Comparison of ENCODE assay signal across 8 mouse cellular contexts in genomic region chr11:118427986-118428385, GRCm38 (mm10). TPM values are rescaled to one million over a fixed set of nuclear protein-coding genes. Genes with fewer than 3 reads are reported as not detected.
DNase-seq lines count a peak whose midpoint lies in the region; ATAC-seq and TF ChIP-seq lines count a peak whose summit lies in the region.

Gene C1qtnf1 (plus strand): TSS chr11:118428203.

- peak within 1 kb of the TSS; percentile 64 for H3K27ac ChIP-seq in kidney, postnatal 0 days
- peak within 1 kb of the TSS; percentile 81 for H3K27ac ChIP-seq in limb, embryonic 10.5 days
- peak within 1 kb of the TSS; percentile 6 for H3K27ac ChIP-seq in small intestine, adult 2 months (ENCODE audit: insufficient read depth, low read depth, low read length)

- H3K4me2 ChIP-seq in kidney, postnatal 0 days (ENCODE audit: low read length) = peak within 1 kb of the TSS; percentile 56

- no peaks in the 10 kb centered on the region for H3K27me3 ChIP-seq in kidney, postnatal 0 days (ENCODE audit: insufficient read depth, low read length)
- 0 out of 2 replicates have a peak, but pooled peaks cover 17% of the 10 kb centered on the region for H3K27me3 ChIP-seq in limb, embryonic 10.5 days (ENCODE audit: low read depth, poor library complexity, severe bottlenecking)
- H3K27me3 ChIP-seq in small intestine, adult 2 months (ENCODE audit: control insufficient read depth, insufficient read depth, low read length) = no peaks in the 10 kb centered on the region

- H3K9me3 ChIP-seq in kidney, postnatal 0 days (replicated peaks; ENCODE audit: low read length) = no peaks in the 10 kb centered on the region
- H3K9me3 ChIP-seq in limb, embryonic 10.5 days (replicated peaks) = no peaks in the 10 kb centered on the region

- peak within 1 kb of the TSS; percentile 26 for H3K4me3 ChIP-seq in kidney, postnatal 0 days (replicated peaks; ENCODE audit: low read depth, low read length)
- H3K4me3 ChIP-seq in limb, embryonic 10.5 days = peak within 1 kb of the TSS; percentile 48
- peak within 1 kb of the TSS; percentile 40 for H3K4me3 ChIP-seq in small intestine, adult 2 months (ENCODE audit: low read depth, low read length)

- TF ChIP-seq CTCF in kidney, postnatal 0 days (IDR thresholded peaks at IDR 0.05; ENCODE audit: low read depth) = no peak
- TF ChIP-seq CTCF in small intestine, adult 2 months (IDR thresholded peaks at IDR 0.05; ENCODE audit: extremely low read depth, insufficient read length, insufficient replicate concordance, low read depth, low read length) = no peak

- peak within 1 kb of the TSS; percentile 50 for H3K9ac ChIP-seq in kidney, postnatal 0 days (ENCODE audit: low read depth, low read length)

- no peak for TF ChIP-seq POLR2A in small intestine, adult 2 months (IDR thresholded peaks at IDR 0.05; ENCODE audit: low read depth, low read length)

- 1% methylated on average over 8 of the region's 8 CpGs for WGBS in kidney, postnatal 0 days
- WGBS in limb, embryonic 10.5 days = 2% methylated on average over 8 of the region's 8 CpGs
- 3% methylated on average over 8 of the region's 8 CpGs for WGBS in small intestine, adult 2 months

- peaks cover 14% of the 10 kb centered on the region; the same call in 1 of the 2 replicates for H3K4me1 ChIP-seq in kidney, postnatal 0 days (replicated peaks; ENCODE audit: insufficient read depth, low read length)
- peaks cover 69% of the 10 kb centered on the region for H3K4me1 ChIP-seq in limb, embryonic 10.5 days
- peaks cover 9% of the 10 kb centered on the region for H3K4me1 ChIP-seq in small intestine, adult 2 months (ENCODE audit: control insufficient read depth, insufficient read depth, insufficient read length, low read length)

- ATAC-seq in kidney, postnatal 0 days (replicated peaks; ENCODE audit: low FRiP score, low read depth) = no peak

- peak; percentile 76 for DNase-seq in kidney, postnatal 0 days (ENCODE audit: low spot score)
- no peak for DNase-seq in kidney, adult 18-20 months
- DNase-seq in adrenal gland, postnatal 25 days = no peak
- DNase-seq in heart, adult 18-20 months = peak; percentile 62 to 67
- peak; percentile 56 for DNase-seq in limb, embryonic 10.5 days (ENCODE audit: low spot score)
- no peak for DNase-seq in spleen, postnatal 4 days (ENCODE audit: low spot score in 2 of 2)
- DNase-seq in right cerebral cortex, adult 2 months (ENCODE audit: low spot score in 2 of 2) = no peak

- H3K36me3 ChIP-seq in kidney, postnatal 0 days (ENCODE audit: insufficient read depth, low read length) = no peaks in the 10 kb centered on the region
- H3K36me3 ChIP-seq in limb, embryonic 10.5 days = no peaks in the 10 kb centered on the region
- no peaks in the 10 kb centered on the region for H3K36me3 ChIP-seq in small intestine, adult 2 months (ENCODE audit: control insufficient read depth, insufficient read depth, low read length)

RNA-seq across cellular contexts. Expression of gene C1qtnf1, which starts in this region (rescaled TPM):
- polyA plus RNA-seq in kidney, postnatal 0 days (2015; fragmentation: Nextera tagmentation; extraction: Ambion mirVana) = 13.0 and 15.0 TPM in 2 replicates
- 11.8 and 18.8 TPM in 2 replicates for total RNA-seq in adrenal gland, postnatal 25 days (2021)
- total RNA-seq in heart, adult 18-20 months (2021) = 10 to 100 TPM; 13.4 to 16.4 TPM
- polyA plus RNA-seq in limb, embryonic 10.5 days (2016; fragmentation: Nextera tagmentation; extraction: Ambion mirVana) = 1.9 and 3.1 TPM in 2 replicates
- polyA plus RNA-seq in small intestine, adult 2 months (2012; rRNA removed) = 3.3 and 4.3 TPM in 2 replicates

Comparison
In these comparisons a context has a peak if more than half of its experiments do, and no peak if none do; other contexts are left out.
1. DNase-seq: peak in kidney, postnatal 0 days (single experiment), heart, adult 18-20 months (2 of 2) and limb, embryonic 10.5 days (single experiment); none in kidney, adult 18-20 months (single experiment), adrenal gland, postnatal 25 days (single experiment), spleen, postnatal 4 days (0 of 2) and right cerebral cortex, adult 2 months (0 of 2).
2. H3K27ac ChIP-seq: peak in every context shown above with its lines; median percentile 81 in limb, embryonic 10.5 days; 64 in kidney, postnatal 0 days; 6 in small intestine, adult 2 months.
3. Peak in every context shown above with its lines, with median percentiles within 50 percentile points of each other: H3K4me3 ChIP-seq.